Mouse (Mus musculus) bone marrow, adult 2 months (tissue): ENCODE measurements around the gene Egflam.

Experiments
- CTCF ChIP-seq: fragments of 200-500 bp; IDR thresholded peaks from 2 replicates; pipeline ENCODE4 v1.5.1; 2011; ENCODE audit warnings: low read length, control low read depth; ENCODE audit not compliant: control insufficient read depth, insufficient read depth
- POLR2A ChIP-seq: fragments of 200-500 bp; IDR thresholded peaks from 2 replicates; pipeline ENCODE4 v1.6.1; 2011; ENCODE audit warnings: low read depth, mild to moderate bottlenecking, control low read depth, low read length, borderline replicate concordance; ENCODE audit not compliant: control insufficient read depth

- TF ChIP-seq CTCF, result no peak
- no peak for TF ChIP-seq POLR2A
Observed at GRCm38 (mm10) chr15:7292854-7293253, 105.3 kb downstream of the Egflam start.
